Mouse (Mus musculus) stomach, postnatal 0 days (tissue): ENCODE data around the gene Erg. TPM values are rescaled to one million over a fixed set of nuclear protein-coding genes. Genes with fewer than 3 reads are reported as not detected.

Source experiments
- ATAC-seq: fragments of 200-750 bp; cut with Nextera tagmentation; 2 replicates; pipeline ENCODE4 v1.8.0; 2017; ENCODE audit not compliant: low FRiP score, low TSS enrichment
- DNase-seq: peaks from one replicate; pipeline ENCODE4 v3.0.0-alpha.2; 2016; ENCODE audit warnings: low spot score
- H3K27ac ChIP-seq: fragments of 300-500 bp; sonication (generic); replicated peaks from 2 replicates; pipeline ENCODE4 v1.5.1; 2014; ENCODE audit warnings: mild to moderate bottlenecking, control low read depth
- H3K27me3 ChIP-seq: fragments of 300-500 bp; sonication (generic); 2 replicates; pipeline ENCODE4 v1.6.1; 2014; ENCODE audit warnings: low read length; ENCODE audit not compliant: control insufficient read depth, insufficient read depth
- H3K36me3 ChIP-seq: fragments of 300-500 bp; sonication (generic); 2 replicates; pipeline ENCODE4 v1.6.1; 2014; ENCODE audit warnings: low read length, mixed read lengths; ENCODE audit not compliant: control insufficient read depth, insufficient read depth
- H3K4me1 ChIP-seq: fragments of 300-500 bp; sonication (generic); replicated peaks from 2 replicates; pipeline ENCODE4 v1.6.1; 2014; ENCODE audit warnings: antibody characterized with exemption; ENCODE audit not compliant: control insufficient read depth, insufficient read depth
- H3K4me2 ChIP-seq: fragments of 300-500 bp; sonication (generic); replicated peaks from 2 replicates; pipeline ENCODE4 v1.6.1; 2014; ENCODE audit warnings: low read depth, mild to moderate bottlenecking, control low read depth, moderate library complexity
- H3K4me3 ChIP-seq: fragments of 300-500 bp; sonication (generic); 2 replicates; pipeline ENCODE4 v1.5.1; 2014; ENCODE audit warnings: low read depth, low read length, control low read depth
- H3K9ac ChIP-seq: fragments of 300-500 bp; sonication (generic); 2 replicates; pipeline ENCODE4 v1.6.1; 2014; ENCODE audit warnings: mild to moderate bottlenecking, low read length, control low read depth, mixed read lengths
- H3K9me3 ChIP-seq: fragments of 300-500 bp; sonication (generic); 2 replicates; pipeline ENCODE4 v1.6.1; 2016; ENCODE audit warnings: low read length; ENCODE audit not compliant: control insufficient read depth
- CTCF ChIP-seq: IDR thresholded peaks from 2 replicates; pipeline ENCODE4 v1.5.1; 2016; ENCODE audit warnings: antibody characterized with exemption, low read depth, mild to moderate bottlenecking, moderate library complexity
- EP300 ChIP-seq: optimal IDR thresholded peaks from 2 replicates; pipeline ENCODE3; 2016; ENCODE audit warnings: antibody characterized with exemption
- WGBS: fragments of 180-500 bp; shearing (Covaris S2); extraction: QIAGEN DNeasy Blood & Tissue Kit; methylation state at CpG from one replicate; pipeline ENCODE4 v1.1.7; 2014; 5-methylcytosine and 5-hydroxymethylcytosine counted together
- polyA plus RNA-seq: library from polyadenylated mRNA; unstranded; fragments of >200 nt; fragmentation: Nextera tagmentation; extraction: Ambion mirVana; gene quantifications from 2 replicates; pipeline ENCODE4 v1.2.1, GENCODE M21; 2015

The Erg gene
- polyA plus RNA-seq, 1 experiment from 2014 or later = 2.1 TPM

DNA sequence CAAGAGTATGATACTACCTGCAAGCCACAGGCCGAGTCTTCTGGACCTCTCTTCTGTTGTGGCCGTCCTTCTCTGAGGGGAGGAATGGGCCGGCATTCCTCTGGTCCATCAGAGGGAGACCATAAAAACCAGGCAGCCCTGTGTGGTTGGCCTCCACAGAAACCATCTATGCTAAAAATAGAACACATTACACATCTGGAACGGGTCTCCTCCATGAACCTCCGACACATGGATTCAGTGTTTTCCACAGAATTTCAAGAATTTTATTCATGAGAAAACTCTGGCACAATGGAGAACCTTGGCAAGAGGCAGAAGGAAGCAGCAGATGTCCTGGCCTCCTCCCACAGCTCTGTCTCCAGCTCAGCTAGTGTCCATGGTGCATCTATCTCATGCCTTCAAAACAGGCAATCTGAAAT lies 163.7 kb downstream of the Erg start:
- no peak overlapping the region for H3K4me3 ChIP-seq
- H3K4me1 ChIP-seq = no peaks in the 10 kb centered on the region
- DNase-seq (no peak), ATAC-seq (no peak; the same call in 1 of the 2 replicates)
- H3K9ac ChIP-seq = no peak overlapping the region
- H3K36me3 ChIP-seq = no peaks in the 10 kb centered on the region
- WGBS = 48% methylated on average over 5 of the region's 5 CpGs
- no peaks in the 10 kb centered on the region for H3K27me3 ChIP-seq
- TF ChIP-seq EP300 (no peak), CTCF (no peak)
- H3K27ac ChIP-seq = no peak overlapping the region
- no peak overlapping the region for H3K4me2 ChIP-seq
- no peaks in the 10 kb centered on the region for H3K9me3 ChIP-seq

DNA sequence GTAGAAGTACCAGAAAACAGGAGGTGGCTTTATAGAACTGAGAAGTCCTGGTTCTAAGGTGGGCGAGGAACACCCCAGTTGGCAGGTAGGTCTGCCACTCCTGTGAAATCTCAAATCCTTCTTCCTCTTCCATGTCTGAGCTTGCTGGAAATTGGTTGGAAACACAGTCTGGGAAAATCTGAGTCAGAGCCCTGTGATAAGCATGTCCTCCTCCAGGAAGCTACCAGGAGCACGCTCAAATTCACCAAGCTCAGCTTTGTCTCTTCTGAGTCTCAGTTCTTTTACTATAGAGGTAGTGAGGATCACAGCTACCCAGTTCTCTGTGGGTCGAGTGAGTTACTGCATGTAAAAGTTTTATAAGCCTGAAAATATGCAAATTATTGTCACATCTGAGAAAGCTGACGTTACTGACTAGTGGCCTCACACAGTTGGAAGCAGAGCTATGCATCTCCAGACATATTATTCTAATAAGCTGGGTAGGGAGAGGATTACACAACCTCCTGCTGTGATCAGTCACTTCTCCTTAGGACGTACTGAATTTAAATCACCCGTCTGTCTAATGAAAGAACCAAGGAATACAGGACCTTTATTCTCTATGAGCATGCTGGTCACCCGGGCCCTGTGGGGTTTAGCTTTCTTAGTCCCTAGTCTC lies 165.0 kb downstream of the Erg start:
- no peak overlapping the region for H3K27ac ChIP-seq
- TF ChIP-seq CTCF (no peak), EP300 (no peak)
- H3K9ac ChIP-seq = no peak overlapping the region
- H3K4me1 ChIP-seq = no peaks in the 10 kb centered on the region
- H3K4me2 ChIP-seq = no peak overlapping the region
- DNase-seq = no peak
- H3K9me3 ChIP-seq = no peaks in the 10 kb centered on the region
- no peaks in the 10 kb centered on the region for H3K27me3 ChIP-seq
- ATAC-seq = no peak
- 71% methylated on average over 7 of the region's 7 CpGs for WGBS
- no peaks in the 10 kb centered on the region for H3K36me3 ChIP-seq
- no peak overlapping the region for H3K4me3 ChIP-seq

DNA sequence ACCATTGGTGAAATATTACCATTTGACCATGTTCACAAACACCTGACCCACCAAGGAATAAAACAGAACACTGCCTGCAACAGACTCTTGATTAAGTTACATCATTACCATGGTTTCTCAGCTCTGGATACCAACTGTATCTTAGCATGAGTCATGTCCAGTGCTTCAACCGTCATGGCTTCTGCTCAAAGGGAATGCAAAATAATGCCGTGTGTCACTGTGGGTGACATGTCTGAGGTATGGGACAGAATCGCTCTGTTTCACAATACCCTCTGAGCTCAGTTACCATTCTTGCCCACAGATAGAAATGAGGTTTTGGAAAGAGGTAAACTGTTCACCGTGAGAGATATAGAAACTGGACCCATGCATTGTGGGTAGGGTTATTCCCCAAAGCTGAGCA lies 170.5 kb downstream of the Erg start:
- no peak overlapping the region for H3K4me2 ChIP-seq
- H3K4me1 ChIP-seq = no peaks in the 10 kb centered on the region
- no peaks in the 10 kb centered on the region for H3K27me3 ChIP-seq
- no peaks in the 10 kb centered on the region for H3K36me3 ChIP-seq
- H3K9me3 ChIP-seq = no peaks in the 10 kb centered on the region
- 90% methylated on average over 4 of the region's 4 CpGs for WGBS
- ATAC-seq (no peak), DNase-seq (no peak)
- H3K4me3 ChIP-seq = no peak overlapping the region
- no peak for TF ChIP-seq EP300
- no peak for TF ChIP-seq CTCF
- no peak overlapping the region for H3K9ac ChIP-seq
- no peak overlapping the region for H3K27ac ChIP-seq

DNA sequence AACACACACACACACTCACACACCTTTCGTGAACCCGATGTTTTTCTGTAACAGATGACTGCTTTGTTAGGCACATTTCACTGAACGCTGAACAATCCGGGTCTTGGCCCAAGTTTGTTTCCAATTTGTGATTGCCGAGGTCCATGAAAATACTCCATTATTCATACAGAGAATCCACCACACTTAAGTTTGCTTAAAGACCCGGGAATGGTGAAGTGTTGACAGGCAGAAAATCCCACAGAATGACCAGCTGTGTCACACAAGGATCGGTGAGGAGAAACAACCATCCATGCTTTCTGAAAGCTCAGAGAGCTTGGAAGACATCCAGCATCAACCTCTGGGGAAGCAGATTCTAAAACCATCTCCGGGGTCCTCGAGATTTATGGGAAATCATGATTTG lies 171.0 kb downstream of the Erg start:
- 60% methylated on average over 9 of the region's 9 CpGs for WGBS
- Histone ChIP-seq H3K27ac (no peak overlapping the region), H3K4me2 (no peak overlapping the region), H3K4me3 (no peak overlapping the region), H3K4me1 (no peaks in the 10 kb centered on the region), H3K27me3 (no peaks in the 10 kb centered on the region), H3K9ac (no peak overlapping the region), H3K36me3 (no peaks in the 10 kb centered on the region), H3K9me3 (no peaks in the 10 kb centered on the region)
- DNase-seq (no peak), ATAC-seq (no peak)
- TF ChIP-seq EP300 (no peak), CTCF (no peak)

DNA sequence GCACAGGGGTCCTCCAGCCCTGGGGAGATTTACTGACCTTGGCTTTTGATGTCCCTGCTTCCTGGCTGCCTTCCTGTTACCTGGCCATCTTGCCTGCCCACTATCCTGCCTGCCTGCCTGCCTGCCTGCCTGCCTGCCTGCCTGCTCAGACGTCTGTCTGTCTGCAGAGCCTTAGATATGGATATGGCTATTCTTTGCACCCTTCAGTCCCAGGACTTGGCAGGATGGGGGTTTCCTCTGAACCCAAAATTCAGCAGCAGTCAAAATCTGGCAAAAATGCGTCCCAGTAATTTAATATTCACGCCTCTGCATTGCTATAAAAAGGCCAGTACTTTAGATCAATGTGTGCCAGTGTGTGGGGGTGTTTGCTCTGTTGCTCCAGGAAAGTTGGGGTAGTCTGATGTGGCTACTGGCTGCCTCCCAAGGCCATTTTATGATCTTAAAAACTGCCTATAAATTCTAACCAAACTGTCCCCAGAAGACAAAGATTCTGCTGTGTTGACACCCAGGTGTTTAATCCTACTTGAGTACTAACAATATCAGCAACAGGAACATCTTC lies 172.9 kb downstream of the Erg start:
- ATAC-seq = no peak
- H3K27me3 ChIP-seq = no peaks in the 10 kb centered on the region
- H3K9ac ChIP-seq = no peak overlapping the region
- no peak for DNase-seq
- WGBS = 76% methylated on average over 3 of the region's 3 CpGs
- TF ChIP-seq CTCF = no peak
- TF ChIP-seq EP300 = no peak
- no peak overlapping the region for H3K27ac ChIP-seq
- H3K9me3 ChIP-seq = no peaks in the 10 kb centered on the region
- no peaks in the 10 kb centered on the region for H3K36me3 ChIP-seq
- H3K4me3 ChIP-seq = no peak overlapping the region
- H3K4me2 ChIP-seq = no peak overlapping the region
- no peaks in the 10 kb centered on the region for H3K4me1 ChIP-seq

- 31% methylated on average over 14 of the region's 14 CpGs for WGBS
- no peak overlapping the region for H3K9ac ChIP-seq
- no peak overlapping the region for H3K4me3 ChIP-seq
- H3K9me3 ChIP-seq = no peaks in the 10 kb centered on the region
- no peaks in the 10 kb centered on the region for H3K27me3 ChIP-seq
- no peak for TF ChIP-seq EP300
- no peak for TF ChIP-seq CTCF
- DNase-seq (no peak), ATAC-seq (no peak)
- H3K4me1 ChIP-seq = no peaks in the 10 kb centered on the region
- H3K36me3 ChIP-seq = no peaks in the 10 kb centered on the region
- no peak overlapping the region for H3K4me2 ChIP-seq
- H3K27ac ChIP-seq = no peak overlapping the region
Measured at GRCm38 (mm10) chr16:95408096-95408495, 178.3 kb downstream of the Erg start.
